Mouse (Mus musculus) heart, embryonic 16.5 days (tissue): ENCODE measurements around the gene Shld1. TPM values are rescaled to one million over a fixed set of nuclear protein-coding genes. Genes with fewer than 3 reads are reported as not detected.

ENCODE experiments used
- ATAC-seq: fragments of 200-750 bp; cut with Nextera tagmentation; replicated peaks from 2 replicates; pipeline ENCODE4 v1.8.0; 2017; ENCODE audit warnings: moderate number of reproducible peaks; ENCODE audit not compliant: insufficient read depth, low FRiP score; ENCODE audit errors: extremely low read depth
- H3K27ac ChIP-seq: fragments of 300-500 bp; sonication (generic); 2 replicates; pipeline ENCODE4 v1.5.1; 2014; ENCODE audit warnings: mild to moderate bottlenecking, low read length, control low read depth, moderate library complexity
- H3K27me3 ChIP-seq: fragments of 300-500 bp; sonication (generic); 2 replicates; pipeline ENCODE4 v1.6.1; 2014; ENCODE audit warnings: low read length, mixed read lengths; ENCODE audit not compliant: control insufficient read depth, insufficient read depth
- H3K36me3 ChIP-seq: fragments of 300-500 bp; sonication (generic); 2 replicates; pipeline ENCODE4 v1.6.1; 2014; ENCODE audit not compliant: control insufficient read depth, insufficient read depth
- H3K4me1 ChIP-seq: fragments of 300-500 bp; sonication (generic); 2 replicates; pipeline ENCODE4 v1.6.1; 2014; ENCODE audit warnings: low read length, mixed read lengths; ENCODE audit not compliant: control insufficient read depth, insufficient read depth
- H3K4me2 ChIP-seq: fragments of 300-500 bp; sonication (generic); 2 replicates; pipeline ENCODE4 v1.6.1; 2014; ENCODE audit warnings: low read depth, mild to moderate bottlenecking, control low read depth, low read length
- H3K4me3 ChIP-seq: fragments of 300-500 bp; sonication (generic); 2 replicates; pipeline ENCODE4 v1.5.1; 2014; ENCODE audit warnings: mild to moderate bottlenecking, control low read depth, low read length
- H3K9ac ChIP-seq: fragments of 300-500 bp; sonication (generic); 2 replicates; pipeline ENCODE4 v1.6.1; 2014; ENCODE audit warnings: low read length, control low read depth
- H3K9me3 ChIP-seq: fragments of 300-500 bp; sonication (generic); replicated peaks from 2 replicates; pipeline ENCODE4 v1.6.1; 2016; ENCODE audit warnings: low read length; ENCODE audit not compliant: control insufficient read depth
- WGBS: fragments of 180-500 bp; shearing (Covaris S2); extraction: QIAGEN DNeasy Blood & Tissue Kit; methylation state at CpG from one replicate; pipeline ENCODE4 v1.1.7; 2014; 5-methylcytosine and 5-hydroxymethylcytosine counted together
- polyA plus RNA-seq: library from polyadenylated mRNA; unstranded; fragments of >200 nt; fragmentation: Nextera tagmentation; extraction: Ambion mirVana; gene quantifications from 2 replicates; pipeline ENCODE4 v1.2.1, GENCODE M21; 2015

Shld1 gene
- polyA plus RNA-seq, 1 experiment from 2014 or later = 11.4 TPM

GRCm38 (mm10) chr2:132714946-132715345 lies 28.2 kb downstream of the Shld1 start:
- Histone ChIP-seq H3K4me1 (peaks cover 15% of the 10 kb centered on the region), H3K9me3 (no peaks in the 10 kb centered on the region), H3K36me3 (no peaks in the 10 kb centered on the region), H3K9ac (no peak overlapping the region), H3K27ac (peak overlapping the region; percentile 46), H3K4me2 (no peak overlapping the region), H3K27me3 (no peaks in the 10 kb centered on the region), H3K4me3 (no peak overlapping the region)
- 81% methylated on average over 3 of the region's 3 CpGs for WGBS
- no peak for ATAC-seq

GRCm38 (mm10) chr2:132715421-132716070 lies 28.8 kb downstream of the Shld1 start:
- 0 out of 2 replicates have a peak overlapping the region, but pooled peaks have one; percentile 8 for H3K9ac ChIP-seq
- peak overlapping the region; percentile 14; the same call in 1 of the 2 replicates for H3K4me2 ChIP-seq
- H3K27ac ChIP-seq = peak overlapping the region; percentile 46
- no peaks in the 10 kb centered on the region for H3K27me3 ChIP-seq
- ATAC-seq = peak; percentile 81
- no peak overlapping the region for H3K4me3 ChIP-seq
- no peaks in the 10 kb centered on the region for H3K9me3 ChIP-seq
- peaks cover 15% of the 10 kb centered on the region for H3K4me1 ChIP-seq
- 36% methylated on average over 12 of the region's 12 CpGs for WGBS
- no peaks in the 10 kb centered on the region for H3K36me3 ChIP-seq

GRCm38 (mm10) chr2:132716154-132716553 lies 29.4 kb downstream of the Shld1 start:
- no peaks in the 10 kb centered on the region for H3K36me3 ChIP-seq

GRCm38 (mm10) chr2:132716901-132717536 lies 30.3 kb downstream of the Shld1 start:
- H3K4me1 ChIP-seq = peaks cover 22% of the 10 kb centered on the region
- no peak overlapping the region for H3K9ac ChIP-seq
- no peak overlapping the region for H3K27ac ChIP-seq
- H3K27me3 ChIP-seq = no peaks in the 10 kb centered on the region
- H3K36me3 ChIP-seq = no peaks in the 10 kb centered on the region
- 87% methylated on average over 9 of the region's 9 CpGs for WGBS
- no peak for ATAC-seq
- no peak overlapping the region for H3K4me2 ChIP-seq
- no peaks in the 10 kb centered on the region for H3K9me3 ChIP-seq
- H3K4me3 ChIP-seq = no peak overlapping the region

More at GRCm38 (mm10) chr2:132716154-132716553, 29.4 kb downstream of the Shld1 start:
- no peak overlapping the region for H3K9ac ChIP-seq
- H3K27ac ChIP-seq = no peak overlapping the region
- no peaks in the 10 kb centered on the region for H3K9me3 ChIP-seq
- no peak overlapping the region for H3K4me3 ChIP-seq
- peak; percentile 57 for ATAC-seq
- no peaks in the 10 kb centered on the region for H3K27me3 ChIP-seq
- H3K4me1 ChIP-seq = peaks cover 19% of the 10 kb centered on the region
- no peak overlapping the region for H3K4me2 ChIP-seq
- 31% methylated on average over 5 of the region's 5 CpGs for WGBS

GRCm38 (mm10) chr2:132717537-132717912 lies 30.8 kb downstream of the Shld1 start:
- Histone ChIP-seq H3K27me3 (no peaks in the 10 kb centered on the region), H3K27ac (no peak overlapping the region), H3K9ac (no peak overlapping the region), H3K4me1 (peaks cover 20% of the 10 kb centered on the region), H3K36me3 (no peaks in the 10 kb centered on the region), H3K4me2 (no peak overlapping the region), H3K9me3 (no peaks in the 10 kb centered on the region), H3K4me3 (no peak overlapping the region)
- WGBS = 89% methylated on average over 5 of the region's 5 CpGs
- no peak for ATAC-seq

GRCm38 (mm10) chr2:132720921-132721566 lies 34.3 kb downstream of the Shld1 start:
- Histone ChIP-seq H3K4me2 (no peak overlapping the region), H3K4me3 (no peak overlapping the region), H3K27me3 (no peaks in the 10 kb centered on the region), H3K9me3 (no peaks in the 10 kb centered on the region), H3K4me1 (peaks cover 8% of the 10 kb centered on the region), H3K9ac (no peak overlapping the region), H3K27ac (no peak overlapping the region), H3K36me3 (no peaks in the 10 kb centered on the region)
- WGBS = 37% methylated on average over 9 of the region's 9 CpGs
- no peak for ATAC-seq

GRCm38 (mm10) chr2:132721844-132722243 lies 35.1 kb downstream of the Shld1 start:
- no peak overlapping the region for H3K4me3 ChIP-seq
- no peaks in the 10 kb centered on the region for H3K27me3 ChIP-seq
- H3K4me2 ChIP-seq = no peak overlapping the region
- ATAC-seq = no peak
- H3K36me3 ChIP-seq = no peaks in the 10 kb centered on the region
- no peak overlapping the region for H3K9ac ChIP-seq
- H3K9me3 ChIP-seq = no peaks in the 10 kb centered on the region
- 89% methylated on average over 2 of the region's 2 CpGs for WGBS
- H3K27ac ChIP-seq = no peak overlapping the region
- peaks cover 7% of the 10 kb centered on the region; the same call in 1 of the 2 replicates for H3K4me1 ChIP-seq

- no peak for ATAC-seq
- 84% methylated on average over 5 of the region's 5 CpGs for WGBS
- Histone ChIP-seq H3K4me2 (no peak overlapping the region), H3K36me3 (no peaks in the 10 kb centered on the region), H3K27me3 (no peaks in the 10 kb centered on the region), H3K27ac (no peak overlapping the region), H3K4me1 (peaks cover 7% of the 10 kb centered on the region; the same call in 1 of the 2 replicates), H3K4me3 (no peak overlapping the region), H3K9ac (no peak overlapping the region), H3K9me3 (no peaks in the 10 kb centered on the region)
Measured at GRCm38 (mm10) chr2:132723958-132724431, 37.3 kb downstream of the Shld1 start.

- H3K36me3 ChIP-seq = no peaks in the 10 kb centered on the region
- no peak overlapping the region for H3K9ac ChIP-seq
- peaks cover 7% of the 10 kb centered on the region; the same call in 1 of the 2 replicates for H3K4me1 ChIP-seq
- no peaks in the 10 kb centered on the region for H3K27me3 ChIP-seq
- H3K4me2 ChIP-seq = no peak overlapping the region
- no peaks in the 10 kb centered on the region for H3K9me3 ChIP-seq
- WGBS = 88% methylated on average over 7 of the region's 7 CpGs
- no peak for ATAC-seq
- no peak overlapping the region for H3K4me3 ChIP-seq
- H3K27ac ChIP-seq = no peak overlapping the region
Measured at GRCm38 (mm10) chr2:132724561-132724960, 37.8 kb downstream of the Shld1 start.
